Mouse (Mus musculus) spleen, adult 2 months (tissue): ENCODE measurements at regions not wholly inside any gene's neighbourhood (a gene's known extent, or its start where the extent isn't known, plus 50 kb on each side); places are given as distances from the start of the nearest gene placed in this dataset.
"Not testable (repeated sequence)": the region's sequence is repeated elsewhere in the genome, so short reads cannot be mapped to it uniquely, and the experiment has no call there.

Experiments
- DNase-seq, 2 experiments: peaks; one replicate each; pipeline versions ENCODE4 v3.0.0 to v3.0.0-alpha.2; 2012 to 2021; ENCODE audit warnings: low spot score in 2 of 2, low read depth in 1 of 2
- H3K27ac ChIP-seq: fragments of 200-500 bp; 2 replicates; pipeline ENCODE4 v1.5.1; 2012; ENCODE audit warnings: low read length, inconsistent platforms; ENCODE audit not compliant: insufficient read depth
- H3K27me3 ChIP-seq: fragments of 200-500 bp; 2 replicates; pipeline ENCODE4 v1.6.1; 2012; ENCODE audit warnings: mild to moderate bottlenecking, moderate library complexity, low read length, inconsistent platforms; ENCODE audit not compliant: control insufficient read depth, insufficient read depth
- H3K36me3 ChIP-seq: fragments of 200-500 bp; 2 replicates; pipeline ENCODE4 v1.6.1; 2012; ENCODE audit warnings: mild to moderate bottlenecking, low read length, inconsistent platforms; ENCODE audit not compliant: control insufficient read depth, insufficient read depth
- H3K4me1 ChIP-seq: fragments of 200-500 bp; 2 replicates; pipeline ENCODE4 v1.6.1; 2011; ENCODE audit warnings: inconsistent platforms; ENCODE audit not compliant: control insufficient read depth, insufficient read depth, insufficient read length
- H3K4me3 ChIP-seq: fragments of 200-500 bp; 2 replicates; pipeline ENCODE4 v1.5.1; 2011; ENCODE audit warnings: mild to moderate bottlenecking, inconsistent platforms; ENCODE audit not compliant: insufficient read depth, insufficient read length; ENCODE audit errors: extremely low read depth
- CTCF ChIP-seq: fragments of 200-500 bp; IDR thresholded peaks from 2 replicates; pipeline ENCODE4 v1.5.1; 2011; ENCODE audit warnings: mild to moderate bottlenecking, inconsistent platforms; ENCODE audit not compliant: insufficient read depth, insufficient read length, insufficient replicate concordance; ENCODE audit errors: extremely low read depth
- POLR2A ChIP-seq: fragments of 200-500 bp; IDR thresholded peaks from 2 replicates; pipeline ENCODE4 v1.6.1; 2011; ENCODE audit warnings: low read depth, low read length, inconsistent platforms
- WGBS: fragments of 180-500 bp; shearing (Covaris S2); methylation state at CpG from one replicate; pipeline ENCODE4 v1.1.7; 2018; 5-methylcytosine and 5-hydroxymethylcytosine counted together

GRCm38 (mm10) chr13:57061074-57061473 is 165.3 kb upstream of the Trpc7 start:
- DNase-seq: no peak
- Histone ChIP-seq H3K4me1 (no peaks in the 10 kb centered on the region), H3K4me3 (no peak overlapping the region), H3K27ac (no peak overlapping the region), H3K27me3 (no peaks in the 10 kb centered on the region), H3K36me3 (no peaks in the 10 kb centered on the region)
- 76% methylated on average over 7 of the region's 7 CpGs for WGBS
- TF ChIP-seq POLR2A (no peak), CTCF (no peak)

- 91% methylated on average over 15 of the region's 15 CpGs for WGBS
- no peaks in the 10 kb centered on the region for H3K27me3 ChIP-seq
- no peak for TF ChIP-seq CTCF
- no peak for TF ChIP-seq POLR2A
Measured at GRCm38 (mm10) chr13:57056786-57057185, 161.0 kb upstream of the Trpc7 start.

GRCm38 (mm10) chr13:57055409-57056195 is 159.8 kb upstream of the Trpc7 start:
- no peak for TF ChIP-seq POLR2A
- TF ChIP-seq CTCF: no peak
- no peaks in the 10 kb centered on the region for H3K36me3 ChIP-seq
- 87% methylated on average over 12 of the region's 12 CpGs for WGBS

More at GRCm38 (mm10) chr13:57056786-57057185, 161.0 kb upstream of the Trpc7 start:
- Histone ChIP-seq H3K4me3 (no peak overlapping the region), H3K4me1 (no peaks in the 10 kb centered on the region), H3K27ac (no peak overlapping the region), H3K36me3 (no peaks in the 10 kb centered on the region)
- DNase-seq: no peak

DNA sequence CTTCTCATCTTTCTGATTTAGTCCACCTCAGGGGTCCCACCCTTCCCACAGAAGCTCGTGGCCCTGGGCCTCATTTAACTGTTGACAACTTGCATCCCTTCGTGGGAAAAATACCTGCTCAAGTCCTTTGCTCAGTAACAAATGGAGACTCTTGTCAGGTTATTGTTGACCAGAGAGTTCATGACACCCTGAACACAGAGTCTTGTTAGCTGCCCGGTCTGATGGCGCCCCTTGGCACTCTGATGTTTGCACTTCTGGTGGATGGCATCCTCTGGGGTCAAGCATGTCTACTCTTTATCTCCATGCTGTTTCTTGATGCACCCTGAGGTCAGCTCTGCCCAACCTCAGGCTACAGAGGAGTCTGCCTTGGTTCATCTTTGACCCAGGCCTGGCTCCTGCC is 157.6 kb upstream of the Trpc7 start:
- no peak for DNase-seq
- H3K36me3 ChIP-seq: no peaks in the 10 kb centered on the region
- no peak for TF ChIP-seq CTCF
- H3K27me3 ChIP-seq: no peaks in the 10 kb centered on the region
- H3K4me3 ChIP-seq: no peak overlapping the region
- no peaks in the 10 kb centered on the region for H3K4me1 ChIP-seq
- WGBS: 78% methylated on average over 4 of the region's 4 CpGs
- no peak overlapping the region for H3K27ac ChIP-seq

More at GRCm38 (mm10) chr13:57055409-57056195, 159.8 kb upstream of the Trpc7 start:
- Histone ChIP-seq H3K27me3 (no peaks in the 10 kb centered on the region), H3K4me3 (no peak overlapping the region), H3K27ac (no peak overlapping the region), H3K4me1 (no peaks in the 10 kb centered on the region)
- DNase-seq: no peak

- H3K36me3 ChIP-seq, H3K27ac ChIP-seq, H3K27me3 ChIP-seq, H3K4me1 ChIP-seq, DNase-seq, H3K4me3 ChIP-seq: not testable (repeated sequence)
- WGBS: 20% methylated on average over 9 of the region's 9 CpGs
Measured at GRCm38 (mm10) chr13:57046130-57046529, 150.3 kb upstream of the Trpc7 start.

DNA sequence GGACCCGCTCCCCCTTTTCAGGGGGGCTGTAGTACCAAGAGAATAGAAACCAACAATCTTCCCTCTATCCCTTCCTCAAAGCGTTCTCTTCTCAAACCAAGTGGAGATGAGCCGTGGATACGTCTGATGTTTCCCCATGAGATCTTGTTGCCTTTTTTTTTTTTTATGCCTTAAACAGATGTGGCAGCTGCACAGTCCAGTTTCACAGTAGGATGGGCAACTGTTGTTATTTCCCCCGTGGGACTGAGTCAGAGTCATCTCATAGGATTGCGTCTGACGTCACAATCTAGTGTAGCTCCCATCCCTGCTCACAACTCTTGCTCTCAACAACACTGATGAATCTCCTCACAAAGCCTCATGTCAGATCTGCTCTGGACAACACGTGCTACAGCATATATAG is 148.7 kb upstream of the Trpc7 start:
- TF ChIP-seq POLR2A (no peak), CTCF (no peak)
- no peak overlapping the region for H3K4me3 ChIP-seq
- H3K36me3 ChIP-seq: no peaks in the 10 kb centered on the region
- no peak overlapping the region for H3K27ac ChIP-seq
- DNase-seq: no peak
- 87% methylated on average over 8 of the region's 8 CpGs for WGBS
- H3K4me1 ChIP-seq: no peaks in the 10 kb centered on the region
- H3K27me3 ChIP-seq: no peaks in the 10 kb centered on the region

DNA sequence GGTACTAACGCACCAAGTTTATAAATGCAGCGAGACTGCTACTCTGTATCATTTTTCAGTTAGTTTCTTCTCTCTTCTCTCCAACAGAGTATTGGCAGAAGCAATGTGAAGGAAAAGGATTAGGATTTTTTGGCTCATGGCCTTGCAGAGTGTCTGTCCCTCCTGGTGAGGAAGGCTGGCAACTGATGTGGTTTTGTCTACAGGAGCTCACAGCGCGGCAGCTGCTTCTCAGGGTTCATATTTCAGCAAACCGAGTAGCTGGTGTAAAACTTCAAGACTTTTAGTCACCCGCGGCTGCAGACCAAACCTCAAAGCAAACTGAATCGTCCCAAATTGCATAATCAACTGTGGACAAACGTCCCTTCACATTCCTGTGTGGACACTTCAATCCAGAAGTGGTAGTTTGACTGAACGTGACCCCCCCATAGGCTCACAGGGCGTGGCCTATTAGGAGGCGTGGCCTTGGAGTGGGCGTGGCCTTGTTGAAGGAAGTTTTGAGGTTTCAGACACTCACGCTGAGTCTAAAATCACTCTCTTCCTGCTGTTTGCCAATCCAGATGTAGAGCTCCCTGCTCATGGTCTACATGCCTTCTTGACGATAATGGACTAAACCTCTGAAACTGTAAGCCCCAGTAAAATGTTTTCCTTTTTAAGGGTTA is 147.7 kb upstream of the Trpc7 start:
- H3K4me3 ChIP-seq: no peak overlapping the region
- no peaks in the 10 kb centered on the region for H3K36me3 ChIP-seq
- TF ChIP-seq CTCF (no peak), POLR2A (no peak)
- no peak for DNase-seq
- H3K27ac ChIP-seq: no peak overlapping the region
- no peaks in the 10 kb centered on the region for H3K27me3 ChIP-seq
- H3K4me1 ChIP-seq: no peaks in the 10 kb centered on the region
- 83% methylated on average over 15 of the region's 15 CpGs for WGBS
